Mouse (Mus musculus): ENCODE results near the gene Mast4.

Gene Mast4

DNA sequence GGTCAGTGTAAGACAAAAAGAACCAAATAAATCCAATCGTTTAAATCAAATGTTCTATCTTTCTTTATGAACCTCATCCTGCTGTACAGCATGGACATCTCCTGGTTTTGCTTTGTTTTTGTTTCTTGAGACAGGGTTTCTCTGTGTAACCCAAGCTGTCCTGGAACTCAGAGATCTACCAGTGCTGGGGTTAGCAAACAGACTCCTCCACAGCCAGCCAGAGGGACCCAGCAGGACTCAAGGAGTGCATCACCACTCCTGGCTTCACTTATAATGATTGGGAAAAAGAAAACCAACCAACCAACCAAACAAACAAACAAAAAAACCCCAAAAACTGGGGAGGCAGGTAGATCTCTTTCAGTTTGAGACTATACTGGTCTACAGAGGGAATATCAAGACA, 469.5 kb downstream of the Mast4 start:
- no peak for DNase-seq (ENCODE audit: low spot score)

DNA sequence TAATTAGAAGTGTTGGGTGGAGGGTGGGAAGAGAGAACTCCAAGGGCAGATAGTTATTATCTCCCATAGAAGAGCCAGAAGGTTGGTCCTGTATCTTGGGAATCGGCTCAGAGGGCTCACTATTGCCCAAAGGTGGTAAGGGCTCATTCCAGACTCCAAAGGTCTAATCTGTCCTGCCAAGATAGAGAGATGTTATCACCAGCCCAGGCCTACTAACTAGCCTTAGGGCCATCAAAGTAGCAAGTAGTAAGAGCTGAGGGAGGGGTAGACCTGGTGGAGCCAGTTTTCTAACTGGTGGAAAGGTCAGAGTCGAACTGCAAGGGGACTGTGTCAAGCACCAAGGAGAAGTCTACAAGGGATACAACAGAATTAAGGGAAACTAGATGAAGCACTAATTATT, 470.2 kb downstream of the Mast4 start:
- no peak for DNase-seq (ENCODE audit: low spot score)

DNA sequence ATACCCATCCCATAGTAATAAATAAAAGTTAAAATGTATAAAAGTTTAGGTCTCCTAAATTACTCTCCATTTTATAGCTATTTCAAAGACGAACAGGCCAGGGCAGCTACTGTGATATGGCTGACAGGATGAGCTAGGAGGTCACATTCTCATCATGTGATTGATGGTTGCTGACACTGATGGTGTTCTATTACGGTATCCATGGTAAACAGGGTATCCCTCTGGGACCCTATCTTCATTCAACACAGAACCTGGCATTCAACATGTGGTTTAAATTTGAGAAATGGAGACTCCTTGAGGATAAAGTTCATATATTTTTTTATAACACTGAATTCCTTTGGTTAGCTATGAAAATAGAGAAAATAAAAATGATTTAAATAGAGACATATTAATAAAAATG, 471.3 kb downstream of the Mast4 start:
- DNase-seq (ENCODE audit: low spot score) = no peak

DNA sequence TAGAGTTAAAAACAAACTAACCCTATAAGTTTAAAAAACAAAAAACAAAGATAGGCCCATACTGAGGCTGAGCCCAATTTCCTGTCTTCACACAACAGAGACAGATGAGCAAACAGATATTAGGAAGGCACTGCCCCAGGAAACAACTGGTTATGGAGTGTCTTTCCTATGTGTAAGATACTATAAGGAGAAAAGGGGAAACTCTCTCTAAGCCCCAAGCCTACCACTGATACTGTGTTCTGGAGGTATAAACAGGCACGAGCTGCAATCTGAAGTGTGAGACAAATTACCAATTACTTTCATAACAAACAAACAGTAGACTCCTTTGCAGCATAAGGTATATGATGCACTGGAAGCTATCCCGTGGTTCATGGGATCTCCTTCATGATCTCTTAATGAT, 471.9 kb downstream of the Mast4 start:
- DNase-seq (ENCODE audit: low spot score) = no peak

DNA sequence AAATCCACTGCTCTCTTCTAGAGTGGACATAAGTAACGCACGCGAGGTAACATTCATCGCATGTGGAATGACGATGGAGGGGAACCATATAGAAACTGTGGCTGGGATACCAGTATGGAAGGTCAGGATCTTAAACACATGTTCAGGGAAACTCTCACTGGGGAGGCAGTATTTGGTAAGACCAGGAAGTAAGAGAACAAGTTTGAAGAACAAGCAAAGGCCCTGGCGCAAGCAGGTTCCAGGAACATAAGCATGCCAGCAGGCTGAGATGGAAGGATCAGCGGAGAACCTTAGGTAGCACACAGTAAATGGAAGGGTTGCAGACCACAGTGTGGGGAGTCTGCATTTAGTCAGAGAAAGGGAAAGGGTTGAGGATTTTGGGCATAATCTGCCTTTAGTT, 473.6 kb downstream of the Mast4 start:
- no peak for DNase-seq (ENCODE audit: low spot score)

DNA sequence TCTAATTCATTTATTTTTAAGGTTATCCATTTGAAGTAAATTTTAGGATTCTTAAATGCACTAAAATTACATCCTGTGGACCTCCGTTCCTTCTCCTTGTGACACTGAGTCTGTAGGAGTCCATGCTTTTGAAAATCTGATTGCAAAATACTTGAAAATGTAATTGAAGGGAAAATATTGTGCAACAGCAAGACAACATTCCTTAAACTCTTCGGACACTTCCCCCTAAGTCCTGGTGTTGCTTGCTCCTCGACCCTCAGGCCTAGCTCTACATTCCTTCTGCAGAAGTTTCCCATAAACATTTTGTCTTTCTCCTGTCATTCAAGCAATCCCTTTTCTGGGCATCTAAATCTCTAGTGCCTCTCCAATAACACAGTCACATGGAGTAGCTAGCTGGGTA, 474.2 kb downstream of the Mast4 start:
- no peak for DNase-seq (ENCODE audit: low spot score)

DNA sequence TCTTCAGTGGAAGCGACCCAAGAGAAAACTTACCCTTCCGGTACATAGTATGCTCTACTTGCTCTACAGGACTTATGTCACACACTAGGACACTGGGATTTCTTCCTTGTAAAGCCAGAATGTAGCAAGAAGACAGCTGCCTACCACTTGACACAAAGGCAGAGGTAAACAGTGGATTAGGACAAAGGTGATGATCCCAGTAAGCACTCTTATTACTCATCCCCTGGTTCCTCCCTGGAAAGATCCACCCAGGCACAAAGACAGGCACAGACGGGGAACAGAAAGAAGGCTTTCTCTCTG, 476.8 kb downstream of the Mast4 start:
- DNase-seq (ENCODE audit: low spot score) = no peak

DNA sequence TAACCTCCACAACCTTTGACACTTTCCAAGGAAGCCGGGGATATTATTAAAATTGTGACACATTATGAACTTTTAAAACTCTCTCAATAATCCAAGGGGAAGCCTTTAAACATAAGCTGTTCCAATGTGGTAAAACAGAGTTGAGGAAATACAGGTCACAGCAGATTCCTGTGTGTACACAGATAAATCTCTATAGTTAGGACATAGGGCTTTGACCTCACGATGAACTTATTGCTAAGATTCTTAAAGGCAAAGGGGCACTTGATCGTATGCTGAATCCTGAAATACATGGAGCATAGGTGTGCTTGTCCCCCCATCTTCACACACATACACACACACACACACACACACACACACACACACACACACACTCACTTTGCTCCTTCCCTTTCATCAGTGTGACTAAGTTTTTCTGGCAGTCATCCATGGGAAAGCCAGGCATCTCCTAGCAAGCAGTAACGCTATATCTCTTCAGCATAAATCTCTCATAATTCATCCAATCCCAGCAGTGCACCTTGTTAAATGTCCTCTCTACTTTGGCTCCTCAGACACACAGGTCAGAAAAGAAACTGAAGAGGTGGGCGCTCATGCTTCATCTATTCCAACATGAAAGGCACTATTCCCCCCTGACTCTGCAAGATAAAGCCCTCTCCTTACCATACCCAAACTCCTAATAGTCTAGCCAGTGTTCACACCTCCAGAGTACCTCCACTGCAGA, 477.3 kb downstream of the Mast4 start:
- no peak for DNase-seq (ENCODE audit: low spot score)

DNA sequence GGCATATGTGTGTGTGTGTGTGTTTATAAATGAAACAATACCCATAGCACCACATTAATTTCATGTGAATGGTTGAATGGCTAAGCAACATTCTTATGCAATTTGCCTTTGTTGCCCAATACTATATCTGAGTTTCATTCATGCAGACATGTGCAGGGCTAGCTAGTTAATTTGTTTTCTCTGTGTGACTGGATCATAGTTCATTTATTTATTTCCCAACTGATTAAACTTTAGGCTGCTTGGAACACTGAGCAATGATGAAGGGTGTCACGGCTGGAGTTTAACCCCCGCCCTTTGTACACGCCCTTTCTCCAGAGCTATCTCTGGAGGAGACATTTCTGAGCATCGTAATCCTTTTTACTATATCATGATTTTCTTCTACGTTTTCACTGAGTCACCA, 481.4 kb downstream of the Mast4 start:
- no peak for DNase-seq (ENCODE audit: low spot score)

DNA sequence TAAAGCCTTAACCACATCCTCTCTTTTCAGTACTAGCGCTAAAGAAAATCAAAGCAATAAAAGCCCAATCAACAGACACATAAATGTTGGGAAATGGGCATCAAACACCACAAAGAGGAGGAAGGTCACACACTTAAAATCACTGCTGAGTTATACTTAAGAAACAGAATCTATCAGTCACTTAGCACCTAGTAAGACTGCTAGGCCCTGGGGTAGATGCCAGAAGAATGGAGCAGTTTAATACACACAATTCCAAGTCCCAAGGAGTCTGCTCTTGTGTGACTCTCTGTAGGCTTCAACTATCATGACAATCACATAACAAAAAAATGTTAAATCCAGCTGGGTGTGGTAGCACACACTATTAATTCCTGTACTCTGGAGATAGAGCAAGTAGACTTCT, 483.0 kb downstream of the Mast4 start:
- DNase-seq (ENCODE audit: low spot score) = no peak

DNA sequence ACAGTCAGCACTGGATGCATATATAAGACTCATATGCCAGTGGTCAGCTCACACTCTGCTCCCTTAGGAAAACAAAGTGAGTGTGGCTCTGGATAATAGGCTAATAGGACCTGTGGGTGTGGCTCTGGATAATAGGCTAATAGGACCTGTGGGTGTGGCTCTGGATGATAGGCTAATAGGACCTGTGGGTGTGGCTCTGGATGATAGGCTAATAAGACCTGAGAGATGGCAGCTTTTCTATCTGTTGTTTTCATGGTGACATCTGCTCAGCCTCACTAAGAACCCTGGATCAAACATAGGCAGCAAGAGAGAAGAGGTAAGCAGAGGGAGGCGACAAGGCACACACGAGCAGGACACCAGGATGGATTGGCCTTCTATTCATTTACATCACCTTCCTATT, 483.7 kb downstream of the Mast4 start:
- DNase-seq (ENCODE audit: low spot score) = no peak

DNA sequence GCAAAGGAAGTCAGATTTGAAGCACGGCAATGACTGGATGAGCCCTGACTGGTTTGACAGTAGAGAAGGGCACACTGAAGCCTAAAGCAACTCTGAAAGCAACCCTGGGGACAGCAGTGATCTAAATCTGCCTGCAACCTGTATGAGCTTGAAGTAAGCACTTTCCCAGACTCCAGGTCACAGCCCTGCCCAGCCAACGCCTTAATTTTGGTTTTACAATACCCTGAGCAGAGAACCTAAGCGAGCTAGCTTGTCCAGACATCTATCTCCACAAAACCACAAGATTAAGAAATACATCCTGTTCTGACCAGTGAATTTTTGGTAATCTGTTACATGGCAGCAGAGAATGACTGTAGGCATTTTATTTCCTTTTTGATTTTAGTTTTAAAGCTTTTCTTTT, 485.2 kb downstream of the Mast4 start:
- no peak for DNase-seq (ENCODE audit: low spot score)

DNA sequence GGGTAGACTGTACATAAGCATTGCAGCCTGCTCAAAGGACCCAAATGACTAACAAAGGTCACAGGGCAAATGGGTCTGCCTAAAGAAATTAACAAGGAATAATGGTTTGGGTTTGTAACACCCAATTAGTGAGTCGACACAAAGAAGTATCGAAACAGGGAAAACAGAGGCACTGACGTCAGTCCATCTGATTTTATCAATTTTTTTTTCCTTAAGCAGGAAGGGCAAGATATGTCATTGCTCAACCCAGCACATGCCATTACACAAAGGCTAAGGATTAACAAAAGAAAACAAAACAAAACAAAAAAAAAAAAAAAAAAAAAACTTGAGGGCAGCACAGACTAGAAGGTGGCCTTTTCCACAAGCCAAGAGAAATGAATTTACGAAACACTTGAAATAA, 487.8 kb downstream of the Mast4 start:
- DNase-seq (ENCODE audit: low spot score) = no peak

DNA sequence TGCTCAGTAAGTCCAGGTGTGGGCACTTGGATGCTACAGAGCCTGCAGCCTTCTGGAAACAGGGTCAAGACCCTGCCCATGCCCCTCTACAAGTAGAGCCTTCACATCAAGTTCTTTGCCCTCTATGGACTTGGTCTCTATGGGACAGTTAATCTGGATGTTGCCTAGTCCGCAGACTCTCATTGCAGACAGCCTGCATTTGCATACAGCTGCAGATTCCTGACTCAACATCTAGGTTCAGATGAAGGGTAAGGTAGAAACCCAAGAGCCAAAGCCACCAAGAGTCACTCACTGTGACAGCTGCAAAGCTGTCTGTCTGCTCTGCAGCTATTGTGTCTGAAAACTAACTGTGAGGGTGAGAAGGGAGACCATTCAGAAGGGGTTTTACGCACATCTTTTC, 491.6 kb downstream of the Mast4 start:
- no peak for DNase-seq (ENCODE audit: low spot score)

DNA sequence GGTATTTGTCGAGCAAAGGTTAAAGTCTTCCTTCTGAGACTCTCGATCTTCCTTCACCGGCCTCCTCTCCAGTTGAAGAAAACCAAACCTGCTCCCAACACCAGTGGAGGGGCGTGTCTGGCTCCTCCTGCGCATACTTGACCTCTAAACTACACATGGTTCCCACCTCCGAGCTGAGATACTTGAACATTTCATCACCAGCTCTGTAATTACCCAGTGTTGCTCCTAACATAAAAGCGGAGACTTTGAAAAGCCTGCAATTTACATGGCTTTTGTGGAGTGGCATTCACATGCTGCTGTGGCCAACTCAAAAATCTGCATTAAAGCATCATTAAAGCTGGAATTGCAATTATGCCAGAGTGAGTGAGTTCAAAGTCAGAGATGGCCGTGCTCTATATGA, 492.1 kb downstream of the Mast4 start:
- no peak for DNase-seq (ENCODE audit: low spot score)

DNA sequence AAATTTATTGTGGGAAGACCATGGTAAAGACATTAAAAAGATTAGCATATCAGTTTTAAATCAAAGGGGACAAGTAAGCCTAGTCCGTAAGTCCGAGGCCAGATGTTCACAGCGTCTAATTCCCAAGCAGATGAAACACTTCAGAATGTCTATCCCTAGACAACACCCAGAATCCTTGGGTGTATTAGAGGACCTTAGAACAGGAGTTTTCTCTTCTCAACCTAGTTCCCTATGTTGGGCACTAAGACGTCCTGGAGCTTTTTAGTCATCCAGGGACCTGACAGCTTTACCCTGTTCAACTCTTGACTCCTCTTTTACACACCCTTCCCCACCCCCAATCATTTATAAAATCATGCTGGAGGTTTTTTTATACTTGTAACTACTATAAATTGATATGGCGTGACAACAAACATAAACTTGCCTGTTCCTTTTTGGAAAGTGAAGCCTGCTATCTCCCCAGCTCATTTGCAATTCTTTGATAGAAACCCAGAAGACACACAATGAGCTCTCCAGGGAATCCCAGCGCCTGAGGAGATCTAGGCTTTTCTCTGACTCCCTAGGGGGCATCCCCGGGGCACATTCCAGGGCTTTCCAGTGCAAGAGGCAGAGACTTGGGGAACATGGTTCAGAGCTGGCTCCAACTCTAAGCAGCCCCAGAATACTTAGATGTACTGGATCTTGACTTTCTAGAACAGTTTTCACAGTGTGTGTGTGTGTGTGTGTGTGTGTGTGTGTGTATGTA, 494.4 kb downstream of the Mast4 start:
- DNase-seq (ENCODE audit: low spot score) = no peak

DNA sequence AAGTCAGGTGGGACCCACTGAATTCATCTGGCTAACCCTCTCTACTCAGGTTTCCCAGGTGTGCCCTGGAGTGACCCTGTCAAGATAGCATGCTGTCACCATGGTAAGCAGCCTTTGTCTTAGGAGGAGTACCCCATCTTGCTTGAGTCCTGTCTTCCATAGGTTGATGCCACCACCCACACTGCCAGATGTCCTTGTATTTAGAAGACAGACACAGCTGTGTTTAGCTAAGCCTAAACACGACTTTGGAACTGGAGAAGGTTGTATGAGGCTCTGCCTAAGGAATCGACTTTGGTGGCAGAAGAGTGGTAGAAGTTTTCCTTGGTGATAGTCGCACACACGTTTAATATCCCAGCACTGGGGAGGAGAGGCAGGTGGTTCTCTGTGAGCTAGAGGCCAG, 496.9 kb downstream of the Mast4 start:
- no peak for DNase-seq (ENCODE audit: low spot score)

DNA sequence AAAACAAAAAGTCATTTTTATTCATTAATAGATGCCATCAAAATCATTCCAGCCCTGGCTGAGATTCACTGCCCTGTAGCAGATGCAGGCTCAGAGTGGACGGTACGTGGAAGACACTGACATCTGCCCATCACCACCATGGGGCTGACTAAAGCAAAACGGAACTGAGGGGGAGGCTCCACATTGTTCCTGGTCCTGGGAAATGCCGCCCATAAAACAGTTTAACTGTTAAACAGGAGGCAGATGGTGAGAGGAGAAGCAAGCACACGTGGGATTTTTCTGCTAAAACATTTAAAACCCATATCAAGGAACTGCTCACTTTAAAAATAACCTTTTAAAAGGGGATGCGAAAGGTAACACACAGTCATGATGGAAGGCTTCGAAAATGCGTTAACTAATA, 499.0 kb downstream of the Mast4 start:
- DNase-seq (ENCODE audit: low spot score) = no peak

DNA sequence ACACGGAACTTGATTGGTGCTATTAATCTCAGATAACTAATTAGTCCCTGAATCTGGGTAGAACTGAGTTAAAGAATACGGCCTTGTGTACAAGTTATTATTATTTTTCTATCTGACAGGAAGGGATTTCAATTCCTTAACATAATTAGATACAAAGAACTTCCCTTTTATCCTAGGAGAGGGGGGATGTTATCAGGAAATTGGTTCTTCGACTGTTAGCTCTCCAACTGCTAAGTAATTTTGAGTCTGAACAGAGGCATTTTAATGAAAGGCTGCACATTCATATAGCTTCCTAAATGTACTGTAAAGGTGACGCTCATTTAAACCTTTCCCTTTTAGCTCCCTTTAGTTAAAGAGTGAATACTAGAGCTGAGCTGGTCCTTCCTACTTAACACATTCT, 516.0 kb downstream of the Mast4 start:
- DNase-seq (ENCODE audit: low spot score) = no peak

DNA sequence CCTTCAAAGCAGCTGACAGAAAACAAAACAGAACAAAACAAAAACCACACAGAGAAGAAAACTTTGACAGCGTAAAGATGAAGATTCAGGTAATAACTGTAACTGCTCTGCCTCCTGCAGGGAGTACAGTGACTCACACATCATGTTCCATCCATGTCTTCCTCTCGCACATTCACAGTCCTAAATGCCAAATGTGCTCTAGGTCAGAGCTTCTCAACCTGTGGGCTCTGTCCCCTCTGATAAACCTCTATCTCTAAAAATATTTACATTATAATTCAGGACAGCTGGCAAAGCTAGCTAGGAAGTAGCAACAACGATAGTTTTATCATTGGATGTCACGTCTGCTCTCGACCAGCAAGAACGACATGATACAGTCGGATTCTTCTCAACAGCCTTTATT, 517.6 kb downstream of the Mast4 start:
- DNase-seq (ENCODE audit: low spot score) = no peak

DNA sequence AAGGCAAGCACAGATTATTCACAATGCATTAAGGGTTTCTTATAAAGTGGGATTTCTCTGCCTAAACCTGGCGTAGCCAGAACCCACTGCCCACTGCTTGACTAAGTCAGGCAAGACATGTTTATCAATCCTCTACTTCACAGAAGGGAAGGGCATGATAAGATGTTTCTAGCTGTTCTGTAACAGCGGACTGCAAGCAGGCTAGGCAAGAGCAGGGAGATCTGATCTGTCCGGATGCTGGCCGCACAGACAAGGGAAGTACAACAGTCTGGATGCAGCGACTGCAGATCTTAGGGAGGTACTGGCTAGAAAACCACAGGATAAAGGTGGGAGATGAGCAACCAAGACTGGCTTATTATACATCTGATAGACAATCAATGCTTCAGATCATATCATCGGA, 519.1 kb downstream of the Mast4 start:
- no peak for DNase-seq (ENCODE audit: low spot score)

DNA sequence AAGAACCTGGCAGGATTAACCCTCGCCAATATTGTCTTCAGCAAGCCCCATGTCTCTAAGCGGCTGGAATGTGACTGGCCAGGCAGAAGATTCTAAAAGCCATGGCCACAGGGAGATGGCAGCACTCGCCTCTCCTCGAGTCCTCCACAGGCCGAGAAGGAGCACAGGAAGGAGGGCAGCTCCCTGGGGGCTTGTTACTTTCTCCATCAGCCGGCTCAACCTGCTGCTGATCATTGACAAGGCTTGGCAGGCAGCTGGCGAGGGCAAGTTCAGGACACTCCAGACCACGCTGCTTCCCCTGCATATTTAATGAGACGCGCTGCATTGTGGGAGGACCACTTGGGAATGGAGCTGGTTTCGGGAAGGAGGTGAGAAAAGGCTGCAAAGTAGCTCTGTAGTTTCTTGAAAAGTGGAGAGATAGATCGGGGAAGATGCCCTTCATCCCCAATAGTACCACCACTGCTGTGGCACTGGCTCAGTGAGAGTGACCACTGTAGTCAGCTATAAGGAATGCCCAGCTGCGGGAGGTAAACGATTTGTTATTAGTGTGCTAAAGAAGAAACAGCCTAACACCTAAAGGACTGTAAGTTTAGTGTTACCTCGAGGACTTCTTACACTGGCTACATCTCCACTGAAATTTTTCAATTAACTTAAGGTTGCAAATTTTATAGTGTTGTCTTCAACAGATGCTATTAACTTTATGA, 523.0 kb downstream of the Mast4 start:
- no peak for DNase-seq (ENCODE audit: low spot score)

DNA sequence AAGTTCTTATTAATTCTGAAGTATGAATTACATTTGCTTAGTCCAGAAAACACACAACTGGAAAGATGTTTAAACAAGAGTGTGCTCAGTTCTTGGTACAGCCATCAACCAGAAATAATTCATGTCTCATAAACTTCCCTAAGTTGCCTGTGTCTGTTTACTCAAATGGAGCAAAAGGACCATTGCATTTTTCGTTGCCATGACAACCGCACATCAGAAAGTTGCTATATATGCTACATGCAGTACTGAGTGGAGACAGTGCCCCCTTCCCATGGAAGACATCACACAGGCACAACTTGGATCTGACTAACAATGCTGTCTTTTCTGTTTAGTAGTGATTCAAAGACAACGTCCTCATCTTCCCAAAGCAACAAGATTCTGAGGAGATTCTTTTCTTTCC, 527.6 kb downstream of the Mast4 start:
- DNase-seq (ENCODE audit: low spot score) = no peak

DNA sequence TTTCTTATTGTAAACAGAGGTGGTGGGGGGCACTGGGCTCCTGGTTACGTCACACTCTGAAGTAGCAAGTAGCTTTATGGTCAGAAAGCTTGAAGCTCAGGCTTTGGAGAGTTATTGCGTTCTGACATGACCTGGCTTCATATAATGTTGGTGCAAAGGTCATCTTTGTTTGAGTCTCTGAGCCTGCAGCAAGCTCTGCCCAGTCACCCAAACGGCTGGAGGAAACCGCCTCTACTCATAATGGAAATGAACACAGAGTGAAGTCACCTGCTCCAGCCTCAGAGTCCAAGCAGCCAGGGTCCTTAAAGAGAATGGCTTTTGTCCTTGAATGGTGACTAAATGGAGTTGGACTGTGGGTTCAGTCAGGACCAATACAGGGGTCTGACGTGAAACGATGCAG, 529.1 kb downstream of the Mast4 start:
- DNase-seq (ENCODE audit: low spot score) = no peak
